Mouse (Mus musculus) heart, adult 2 months (tissue): Measurements from ENCODE around the gene Fmo5.

Experiments used
- CTCF ChIP-seq: fragments of 200-600 bp; IDR thresholded peaks from 2 replicates; pipeline ENCODE4 v1.8.1; 2022; ENCODE audit warnings: antibody characterized with exemption, mild to moderate bottlenecking, moderate library complexity
- EP300 ChIP-seq: fragments of 200-500 bp; IDR thresholded peaks from 2 replicates; pipeline ENCODE4 v1.6.1; 2011; ENCODE audit warnings: low read depth, low read length, control low read depth; ENCODE audit not compliant: insufficient read depth

- TF ChIP-seq CTCF (no peak), EP300 (no peak)
Observed at GRCm38 (mm10) chr3:97594140-97594539, 34.5 kb upstream of the Fmo5 start.
